Comparison of ENCODE assay signal across 31 mouse cellular contexts in genomic region chr9:99720011-99720410, GRCm38 (mm10). TPM values are rescaled to one million over a fixed set of nuclear protein-coding genes. Genes with fewer than 3 reads are reported as not detected.
DNase-seq lines count a peak whose midpoint lies in the region; ATAC-seq lines count a peak whose summit lies in the region.
"Had no signal": no experiment of that assay in that cellular context is flagged by ENCODE, and none has a peak within 500 bp of the region (broad histone marks: within the 10 kb centered on the region; RNA-seq: fewer than 3 reads in every experiment).

No protein-coding gene starts in this region.

- H3K9me3 ChIP-seq in stomach, embryonic 15.5 days = no peaks in the 10 kb centered on the region
- H3K9me3 ChIP-seq in midbrain, embryonic 11.5 days (ENCODE audit: control insufficient read depth, low read length) = no peaks in the 10 kb centered on the region
- H3K9me3 ChIP-seq: embryonic facial prominence, embryonic 12.5 days; hindbrain, embryonic 15.5 days; limb, embryonic 10.5 days; liver, embryonic 15.5 days; lung, embryonic 15.5 days; neural tube, embryonic 15.5 days had no signal

- H3K4me3 ChIP-seq in stomach, embryonic 15.5 days (replicated peaks) = no peak overlapping the region
- H3K4me3 ChIP-seq in midbrain, embryonic 11.5 days (ENCODE audit: low read depth, low read length) = no peak overlapping the region
- H3K4me3 ChIP-seq: embryonic facial prominence, embryonic 12.5 days; gastrocnemius, adult 2 months; hindbrain, embryonic 15.5 days; limb, embryonic 10.5 days; liver, embryonic 15.5 days; lung, embryonic 15.5 days; neural tube, embryonic 15.5 days had no signal

- H3K36me3 ChIP-seq in stomach, embryonic 15.5 days = no peaks in the 10 kb centered on the region
- no peaks in the 10 kb centered on the region for H3K36me3 ChIP-seq in midbrain, embryonic 11.5 days (ENCODE audit: control insufficient read depth, insufficient read depth, low read length)
- H3K36me3 ChIP-seq: embryonic facial prominence, embryonic 12.5 days; hindbrain, embryonic 15.5 days; limb, embryonic 10.5 days; liver, embryonic 15.5 days; lung, embryonic 15.5 days; neural tube, embryonic 15.5 days had no signal

- ATAC-seq in frontal cortex, adult (ENCODE audit: low TSS enrichment) = peak; percentile 99
- no peak for ATAC-seq in stomach, embryonic 15.5 days (ENCODE audit: insufficient read depth, low FRiP score, low read depth)
- ATAC-seq in midbrain, embryonic 11.5 days (ENCODE audit: low FRiP score) = no peak
- ATAC-seq: forebrain, embryonic 14.5 days; midbrain, embryonic 16.5 days had no signal

- intact Hi-C loops in left cerebral cortex, postnatal 36 days (cut with DNase I) = no loop called here
- intact Hi-C loops in heart, postnatal 14 days (cut with DNase I) = no loop called here

- H3K27ac ChIP-seq in stomach, embryonic 15.5 days = 0 out of 2 replicates have a peak overlapping the region, but pooled peaks have one; percentile 7
- H3K27ac ChIP-seq in midbrain, embryonic 11.5 days (ENCODE audit: low read depth, low read length) = no peak overlapping the region
- H3K27ac ChIP-seq: embryonic facial prominence, embryonic 12.5 days; gastrocnemius, adult 2 months; hindbrain, embryonic 15.5 days; limb, embryonic 10.5 days; liver, embryonic 15.5 days; lung, embryonic 15.5 days; macrophage; neural tube, embryonic 15.5 days had no signal

- WGBS in stomach, embryonic 15.5 days = 24% methylated on average over 1 of the region's 1 CpGs
- WGBS in midbrain, embryonic 11.5 days = 55% methylated on average over 1 of the region's 1 CpGs

- no peak overlapping the region for H3K4me2 ChIP-seq in stomach, embryonic 15.5 days
- H3K4me2 ChIP-seq in midbrain, embryonic 11.5 days = no peak overlapping the region
- H3K4me2 ChIP-seq: embryonic facial prominence, embryonic 12.5 days; hindbrain, embryonic 15.5 days; liver, embryonic 15.5 days; lung, embryonic 15.5 days; neural tube, embryonic 15.5 days had no signal

- no peaks in the 10 kb centered on the region for H3K27me3 ChIP-seq in stomach, embryonic 15.5 days (replicated peaks)
- H3K27me3 ChIP-seq in midbrain, embryonic 11.5 days (ENCODE audit: control insufficient read depth, insufficient read depth, low read length) = no peaks in the 10 kb centered on the region
- H3K27me3 ChIP-seq: embryonic facial prominence, embryonic 12.5 days; hindbrain, embryonic 15.5 days; liver, embryonic 15.5 days; lung, embryonic 15.5 days; neural tube, embryonic 15.5 days had no signal

- no peaks in the 10 kb centered on the region for H3K4me1 ChIP-seq in stomach, embryonic 15.5 days
- no peaks in the 10 kb centered on the region for H3K4me1 ChIP-seq in midbrain, embryonic 11.5 days (ENCODE audit: control insufficient read depth, insufficient read depth, low read length)
- H3K4me1 ChIP-seq: embryonic facial prominence, embryonic 12.5 days; hindbrain, embryonic 15.5 days; limb, embryonic 10.5 days; liver, embryonic 15.5 days; neural tube, embryonic 15.5 days had no signal

- DNase-seq in frontal cortex, postnatal 10 days (ENCODE audit: low spot score in 2 of 2) = no peak
- DNase-seq in left cerebral cortex, adult 9 months (ENCODE audit: low spot score in 2 of 2) = peak; percentile 30 to 52
- no peak for DNase-seq in left cerebral cortex, postnatal 36 days (ENCODE audit: low spot score in 2 of 2)
- peak; percentile 87 for DNase-seq in NIH3T3 (ENCODE audit: low read depth)
- DNase-seq in midbrain, embryonic 11.5 days (ENCODE audit: low spot score, missing footprints) = no peak
- no peak for DNase-seq in heart, postnatal 14 days
- DNase-seq: B cell, adult 2 months; cerebellum, adult 11-12 months; cerebellum, postnatal 14 days; gastrocnemius, adult 2 months; kidney, adult 2 months; kidney, postnatal 10 days; liver; thymus, postnatal 25 days had no signal

- H3K9ac ChIP-seq in stomach, embryonic 15.5 days = no peak overlapping the region
- no peak overlapping the region for H3K9ac ChIP-seq in midbrain, embryonic 11.5 days (ENCODE audit: low read length)
- H3K9ac ChIP-seq: embryonic facial prominence, embryonic 12.5 days; hindbrain, embryonic 15.5 days; liver, embryonic 15.5 days; lung, embryonic 15.5 days; neural tube, embryonic 15.5 days had no signal

RNA-seq across cellular contexts. Expression of gene Cldn18, which starts 2.9 kb away (rescaled TPM):
- total RNA-seq in left cerebral cortex, postnatal 36 days (2021) = not detected
- 236 and 267 TPM in 2 replicates for polyA plus RNA-seq in stomach, embryonic 15.5 days (2015; fragmentation: Nextera tagmentation; extraction: Ambion mirVana)
- not detected in 2 replicates for polyA plus RNA-seq in midbrain, embryonic 11.5 days (2014; fragmentation: Nextera tagmentation; extraction: Ambion mirVana)
- total RNA-seq in heart, postnatal 14 days (2021) = not detected
- total RNA-seq: adrenal gland, postnatal 36 days; gastrocnemius, adult 2 months; heart, adult 8-10 months; hematopoietic stem cell, adult 5-6 weeks; layer of hippocampus, adult 18-20 months; layer of hippocampus, postnatal 25 days; MEL had no signal
- polyA plus RNA-seq: embryonic facial prominence, embryonic 12.5 days; forebrain, embryonic 14.5 days; limb, embryonic 10.5 days; macrophage; midbrain, embryonic 16.5 days; neural tube, embryonic 15.5 days had no signal

Comparison
In these comparisons a context has a peak if more than half of its experiments do, and no peak if none do; other contexts are left out.
1. DNase-seq: peak in left cerebral cortex, adult 9 months (2 of 2) and NIH3T3 (single experiment); none in frontal cortex, postnatal 10 days (0 of 2), left cerebral cortex, postnatal 36 days (0 of 2), midbrain, embryonic 11.5 days (single experiment) and heart, postnatal 14 days (0 of 2).